Mouse (Mus musculus): ENCODE measurements around the gene Gm21985.

Gene Gm21985

DNA sequence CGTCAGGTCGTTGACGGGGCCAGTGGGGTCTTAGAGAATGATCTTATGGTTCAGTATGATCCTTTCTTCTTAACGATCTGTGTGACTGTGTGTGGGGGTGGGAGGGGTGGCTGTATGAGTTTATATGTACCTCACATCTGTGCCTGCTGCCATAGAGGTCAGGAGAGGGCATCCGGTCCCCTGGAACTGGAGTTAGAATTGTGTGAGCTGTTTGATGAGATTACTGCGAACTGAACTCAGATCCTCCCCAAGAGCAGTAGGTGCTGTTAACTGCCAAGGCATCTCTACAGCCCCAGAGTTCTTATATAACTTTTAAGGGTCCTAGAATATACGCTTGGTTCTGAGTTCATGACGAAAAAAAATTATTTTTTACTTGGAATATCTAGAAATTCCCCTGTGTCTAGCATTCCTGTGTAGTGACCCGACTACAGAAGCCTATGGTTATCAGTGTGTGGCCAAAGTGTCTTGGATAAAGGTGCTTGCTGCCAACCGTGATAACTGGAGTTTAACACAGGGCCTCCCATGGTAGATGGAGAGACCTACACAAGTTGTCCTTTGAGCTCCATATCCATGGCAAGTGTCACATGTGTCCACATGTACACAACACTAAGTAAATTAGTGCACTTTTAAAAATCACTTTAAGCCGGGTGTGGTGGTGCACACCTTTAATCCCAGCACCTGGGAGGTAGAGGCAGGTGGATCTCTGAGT, 62.1 kb downstream of the Gm21985 start:
- DNase-seq (ENCODE audit: inconsistent ontology term): no peak

- no peak for DNase-seq (ENCODE audit: inconsistent ontology term)
These were observed 66.2 kb downstream of the Gm21985 start for GRCm38 (mm10) chr2:112332051-112332898.

DNA sequence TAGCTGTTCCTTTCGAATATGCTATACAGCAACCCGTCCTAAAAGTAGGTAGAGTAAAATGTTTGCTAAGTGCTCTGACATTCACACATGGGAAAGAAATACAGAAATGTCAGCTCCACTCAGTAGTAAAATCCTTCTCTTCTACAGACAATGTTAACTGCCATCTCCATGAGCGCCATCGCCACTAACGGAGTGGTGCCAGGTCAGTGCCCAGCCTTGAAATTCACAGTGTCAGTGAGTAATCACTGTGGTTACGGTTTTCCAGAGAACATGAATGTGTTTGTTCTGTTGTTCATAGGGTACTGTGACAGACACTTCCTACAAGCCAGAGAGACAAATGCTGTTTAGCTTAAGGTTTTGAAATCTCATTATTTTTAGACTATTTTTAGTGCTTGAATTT, 71.1 kb downstream of the Gm21985 start:
- DNase-seq (ENCODE audit: inconsistent ontology term): no peak

DNA sequence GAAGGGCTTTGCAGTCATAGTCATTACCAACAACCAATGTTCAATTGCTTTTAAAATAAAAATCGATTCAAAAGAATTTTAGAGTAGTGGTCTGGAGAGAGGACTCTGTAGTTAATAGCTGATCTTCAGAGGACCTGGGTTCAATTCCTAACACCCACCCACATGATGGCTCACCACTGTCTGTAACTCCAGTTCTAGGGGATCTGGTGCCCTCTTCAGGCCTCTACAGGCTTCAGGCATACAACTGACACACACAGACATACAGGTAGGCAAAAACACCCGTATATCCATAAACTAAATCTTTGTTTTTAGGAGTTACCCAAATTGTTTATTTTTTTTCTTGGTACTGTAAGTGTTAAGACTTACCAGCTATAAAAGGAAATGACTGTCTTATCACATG, 73.6 kb downstream of the Gm21985 start:
- no peak for DNase-seq (ENCODE audit: inconsistent ontology term)

GRCm38 (mm10) chr2:112341117-112341516, 75.0 kb downstream of the Gm21985 start:
- no peak for DNase-seq (ENCODE audit: inconsistent ontology term)

DNA sequence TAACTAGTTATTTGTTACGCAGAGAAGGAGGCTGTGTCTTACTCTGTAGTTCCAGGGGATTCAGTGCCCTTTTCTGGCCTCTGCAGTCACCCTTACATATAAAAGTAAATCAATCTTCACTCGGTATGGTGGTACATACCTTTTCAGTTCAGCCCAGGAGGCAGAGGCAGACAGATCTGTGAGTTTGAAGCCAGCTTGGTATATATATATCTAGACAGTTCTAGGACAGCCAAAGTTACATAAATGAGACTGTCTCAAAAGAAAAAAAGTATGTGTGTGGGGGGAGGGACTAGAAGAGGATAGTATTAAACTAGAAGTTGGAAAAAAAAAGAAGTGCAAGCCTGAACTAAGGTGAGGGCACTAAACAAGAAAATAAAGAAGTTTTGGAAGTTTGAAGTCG, 82.1 kb downstream of the Gm21985 start:
- DNase-seq (ENCODE audit: inconsistent ontology term): no peak

DNA sequence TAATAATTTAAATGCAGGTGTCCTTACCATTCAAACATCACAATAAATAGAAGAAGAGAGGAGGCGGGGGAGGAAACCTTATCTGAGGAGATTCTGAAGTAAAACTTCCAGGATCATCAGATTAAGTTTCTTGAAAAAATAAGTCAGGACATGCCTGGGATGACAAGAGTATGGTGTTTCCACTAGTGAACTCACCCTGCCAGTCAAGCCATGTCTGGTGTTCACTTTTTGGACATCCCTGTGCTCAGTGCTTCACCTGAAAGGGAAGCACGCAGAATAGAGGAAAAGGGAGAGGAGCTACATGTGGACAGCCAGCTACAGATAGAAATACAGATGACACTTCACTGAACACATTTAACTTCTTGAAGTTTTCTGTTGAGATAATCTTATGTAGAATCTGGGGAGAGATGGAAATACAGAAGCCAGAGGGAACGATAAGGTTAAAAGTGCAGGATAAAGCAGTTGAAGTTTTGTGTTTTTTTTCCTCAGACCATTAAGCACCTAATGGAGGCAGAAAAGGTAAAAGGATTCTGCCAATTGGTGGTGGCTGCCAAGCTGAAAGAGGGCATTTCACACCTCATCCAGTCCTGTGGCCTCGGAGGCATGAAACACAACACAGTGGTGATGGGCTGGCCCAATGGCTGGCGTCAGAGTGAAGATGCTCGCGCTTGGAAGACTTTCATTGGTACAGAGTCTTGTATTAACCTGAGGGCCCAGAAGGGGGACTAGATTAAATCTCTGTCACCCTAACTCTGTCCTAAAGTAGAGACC, 87.8 kb downstream of the Gm21985 start:
- no peak for DNase-seq (ENCODE audit: inconsistent ontology term)

- DNase-seq (ENCODE audit: inconsistent ontology term): no peak
These were observed 93.5 kb downstream of the Gm21985 start for GRCm38 (mm10) chr2:112359611-112360010.

GRCm38 (mm10) chr2:112360012-112360780, 94.1 kb downstream of the Gm21985 start:
- DNase-seq (ENCODE audit: inconsistent ontology term): no peak

GRCm38 (mm10) chr2:112360781-112361169, 94.7 kb downstream of the Gm21985 start:
- no peak for DNase-seq (ENCODE audit: inconsistent ontology term)

DNA sequence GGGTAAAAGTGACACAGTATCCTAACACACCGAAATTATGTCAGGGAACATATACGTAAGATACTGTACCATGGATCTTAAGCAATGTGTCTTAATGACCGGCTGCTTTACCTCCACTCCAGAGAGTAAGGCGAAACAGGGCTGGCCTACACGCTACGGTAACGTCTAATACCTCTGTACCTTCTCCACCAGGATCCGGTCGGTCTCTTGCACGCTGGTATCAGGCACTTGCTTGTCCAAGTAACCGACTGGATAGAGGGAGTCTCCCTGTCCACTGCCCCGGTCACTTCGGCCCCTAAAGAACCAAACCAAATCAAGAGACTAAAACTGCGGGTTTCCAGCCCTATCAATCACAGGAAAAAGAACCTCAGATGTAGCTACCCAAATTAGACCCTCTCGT, 101.1 kb downstream of the Gm21985 start:
- DNase-seq (ENCODE audit: inconsistent ontology term): no peak

- peak; percentile 81 for DNase-seq (ENCODE audit: inconsistent ontology term)
These were observed 101.9 kb downstream of the Gm21985 start, which contains the start of gene Emc4 for GRCm38 (mm10) chr2:112367726-112368673. Gene Emc4, minus strand, starts transcription at chr2:112368027.

GRCm38 (mm10) chr2:112369941-112370340, 103.8 kb downstream of the Gm21985 start:
- peak; percentile 43 for DNase-seq (ENCODE audit: inconsistent ontology term)

DNA sequence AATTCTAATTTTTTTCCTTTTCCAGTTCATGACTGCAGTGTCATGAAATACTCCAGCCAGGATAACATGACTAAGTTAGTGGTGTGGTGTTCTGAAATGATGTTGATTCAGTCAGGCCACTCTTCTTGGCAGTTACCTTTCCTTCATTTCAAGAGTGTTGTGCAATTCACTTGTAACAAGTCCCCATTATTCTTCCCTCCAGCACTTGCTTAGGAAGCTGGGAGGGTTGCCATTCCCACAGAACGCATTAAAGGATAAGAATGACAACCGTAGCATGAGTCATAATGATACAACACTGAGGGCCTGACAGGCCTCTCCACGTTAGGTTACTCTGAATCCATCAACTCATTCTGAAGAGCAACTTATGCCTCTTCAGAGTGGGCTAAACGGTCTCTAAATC, 107.0 kb downstream of the Gm21985 start:
- peak; percentile 93 for DNase-seq (ENCODE audit: inconsistent ontology term)

DNA sequence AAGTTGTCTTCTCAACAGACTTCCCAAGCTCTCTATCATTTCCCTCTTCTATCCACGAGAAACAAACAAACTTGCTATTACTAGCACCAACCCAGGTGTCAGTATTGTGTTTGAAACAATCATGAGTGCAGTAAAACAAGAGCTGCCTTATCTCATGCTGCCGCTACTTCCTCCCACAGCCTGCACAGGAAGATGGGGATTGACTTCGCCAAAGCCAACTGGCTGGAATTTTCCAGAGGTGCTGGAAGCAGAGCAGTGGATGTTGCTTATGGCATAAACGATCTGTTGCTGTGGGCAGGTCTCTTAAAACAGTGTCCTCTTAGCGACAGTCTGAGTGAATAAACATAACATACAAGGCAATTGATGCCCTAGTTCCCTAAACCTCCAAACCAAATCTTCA, 108.5 kb downstream of the Gm21985 start:
- no peak for DNase-seq (ENCODE audit: inconsistent ontology term)

DNA sequence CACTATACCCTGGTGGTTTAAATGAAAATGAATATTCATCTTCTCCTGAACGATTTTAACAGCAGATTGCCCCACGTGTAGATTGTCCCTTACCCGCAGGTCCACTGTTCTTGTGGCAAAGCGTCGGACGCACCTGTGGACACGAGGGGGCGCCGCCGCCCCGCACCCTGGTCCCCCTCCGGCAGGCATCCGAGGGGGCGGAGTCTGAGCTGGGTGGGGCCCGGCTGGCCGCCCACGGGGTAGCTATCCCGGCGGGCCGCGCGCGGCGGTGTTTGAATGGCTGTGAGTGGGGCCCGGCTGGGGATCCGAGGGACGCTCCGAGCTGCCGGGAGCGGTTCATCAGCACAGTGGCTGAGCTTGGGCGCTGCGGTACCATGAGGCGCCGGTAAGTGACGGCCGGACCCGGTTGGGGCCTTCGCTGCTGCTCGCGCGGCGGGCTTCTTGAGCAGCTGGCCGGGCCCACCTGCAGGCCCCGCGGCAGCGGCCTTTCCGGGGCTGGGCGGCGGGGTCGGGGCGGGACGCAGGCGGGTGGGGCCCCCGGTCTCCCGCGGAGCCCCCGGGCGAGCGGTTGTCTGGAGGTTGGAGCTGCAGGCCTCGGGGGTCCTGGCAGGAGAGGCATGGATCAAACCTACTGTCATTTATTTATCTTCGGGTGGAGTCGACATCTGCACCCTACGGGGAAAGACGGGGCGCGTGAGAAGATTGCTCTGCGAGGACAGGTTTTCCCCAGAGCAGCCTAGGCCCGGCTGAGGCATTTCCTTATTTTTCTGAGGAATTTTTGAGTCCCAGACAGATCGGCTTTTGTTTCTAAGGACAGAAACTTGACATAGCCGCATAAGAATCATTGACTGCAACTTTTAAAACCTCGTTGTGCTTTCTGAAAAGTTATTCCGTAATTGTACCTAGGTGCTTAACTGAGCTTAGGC, 113.1 kb downstream of the Gm21985 start, which contains the start of gene Katnbl1:
Gene Katnbl1, plus strand, starts transcription at position 239 of the 926 bp plus-strand sequence.
- peak; percentile 97 for DNase-seq (ENCODE audit: inconsistent ontology term)

DNA sequence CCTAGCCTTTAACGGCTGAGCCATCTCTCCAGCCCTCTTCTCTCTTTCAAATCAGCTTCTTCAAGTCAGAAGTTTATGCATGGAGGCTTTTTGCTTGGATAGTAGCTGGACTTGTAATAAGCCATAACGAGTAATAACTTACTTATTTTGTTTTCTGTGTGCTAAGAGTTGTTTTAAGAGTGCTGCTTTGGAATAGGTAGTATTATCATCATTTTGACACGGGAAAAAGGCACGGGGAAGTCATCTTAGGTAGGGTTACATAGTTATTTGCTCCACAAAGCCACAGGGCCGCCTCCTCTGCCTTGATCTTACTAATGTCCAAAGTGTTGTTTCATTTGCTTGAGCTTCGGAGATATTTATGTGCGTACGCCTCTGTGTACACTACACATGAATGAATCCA, 114.0 kb downstream of the Gm21985 start:
- peak; percentile 31 for DNase-seq (ENCODE audit: inconsistent ontology term)

GRCm38 (mm10) chr2:112381219-112381618, 115.1 kb downstream of the Gm21985 start:
- no peak for DNase-seq (ENCODE audit: inconsistent ontology term)

- no peak for DNase-seq (ENCODE audit: inconsistent ontology term)
These were observed 124.7 kb downstream of the Gm21985 start for GRCm38 (mm10) chr2:112390843-112391242.

All from Muller cell, postnatal 12 days (primary cell).